ENCODE assay signal across 26 mouse cellular contexts in the genomic region with DNA sequence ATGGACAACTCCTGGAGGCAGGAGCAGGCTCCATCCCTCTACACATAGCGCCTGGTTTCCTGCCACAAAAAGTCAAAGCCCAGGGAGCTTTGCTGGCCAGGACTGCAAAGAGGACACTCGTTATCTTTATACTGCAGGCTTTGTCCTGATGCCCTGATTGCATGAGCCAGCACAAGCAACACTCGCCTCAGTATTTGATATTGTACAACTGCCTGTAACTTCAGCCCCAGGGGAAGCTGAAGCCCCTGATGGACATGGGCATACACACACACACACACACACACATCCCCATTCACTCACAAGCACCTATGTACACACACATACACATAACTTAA. TPM values are rescaled to one million over a fixed set of nuclear protein-coding genes. Genes with fewer than 3 reads are reported as not detected.
A peak's percentile ranks its signal among the peaks of the same experiment; 100 is the strongest.
DNase-seq lines count a peak whose midpoint lies in the region; ATAC-seq and TF ChIP-seq lines count a peak whose summit lies in the region.
"Had no signal": no experiment of that assay in that cellular context is flagged by ENCODE, and none has a peak within 500 bp of the region (broad histone marks: within the 10 kb centered on the region; RNA-seq: fewer than 3 reads in every experiment).

No protein-coding gene starts in this region.

- H3K9me3 ChIP-seq in liver, embryonic 14.5 days (ENCODE audit: control insufficient read depth, low read length) = no peaks in the 10 kb centered on the region
- H3K9me3 ChIP-seq in hindbrain, embryonic 11.5 days (ENCODE audit: control insufficient read depth, low read length) = no peaks in the 10 kb centered on the region
- H3K9me3 ChIP-seq: forebrain, embryonic 12.5 days; heart, embryonic 13.5 days; hindbrain, embryonic 13.5 days; kidney, embryonic 15.5 days; limb, embryonic 13.5 days; midbrain, embryonic 10.5 days; neural tube, embryonic 15.5 days; stomach, embryonic 15.5 days had no signal

- H3K36me3 ChIP-seq in liver, embryonic 14.5 days (replicated peaks; ENCODE audit: control insufficient read depth, insufficient read depth, low read depth) = no peaks in the 10 kb centered on the region
- no peaks in the 10 kb centered on the region for H3K36me3 ChIP-seq in hindbrain, embryonic 11.5 days (ENCODE audit: control insufficient read depth, insufficient read depth, low read length)
- no peaks in the 10 kb centered on the region for H3K36me3 ChIP-seq in heart, adult 2 months (ENCODE audit: control insufficient read depth, insufficient read depth, low read length)
- H3K36me3 ChIP-seq: forebrain, embryonic 12.5 days; heart, embryonic 13.5 days; hindbrain, embryonic 13.5 days; kidney, embryonic 15.5 days; limb, embryonic 13.5 days; midbrain, embryonic 10.5 days; neural tube, embryonic 15.5 days; stomach, embryonic 15.5 days had no signal

- no peaks in the 10 kb centered on the region for H3K27me3 ChIP-seq in liver, embryonic 14.5 days (ENCODE audit: control insufficient read depth, insufficient read depth, low read length)
- H3K27me3 ChIP-seq in hindbrain, embryonic 11.5 days (ENCODE audit: control insufficient read depth, insufficient read depth, low read length) = no peaks in the 10 kb centered on the region
- H3K27me3 ChIP-seq in heart, adult 2 months (ENCODE audit: control insufficient read depth, insufficient read depth, low read length) = no peaks in the 10 kb centered on the region
- H3K27me3 ChIP-seq: forebrain, embryonic 12.5 days; heart, embryonic 13.5 days; hindbrain, embryonic 13.5 days; kidney, embryonic 15.5 days; limb, embryonic 13.5 days; neural tube, embryonic 15.5 days; stomach, embryonic 15.5 days had no signal

- peak; percentile 33 for DNase-seq in MN1 (ENCODE audit: low spot score)
- peak; percentile 44 to 46 (median 46) for DNase-seq in liver, embryonic 14.5 days (ENCODE audit: low read depth in 3 of 3, low spot score in 3 of 3)
- DNase-seq in thymus, postnatal 36 days = no peak
- DNase-seq in hindbrain, embryonic 11.5 days (ENCODE audit: low spot score) = no peak
- DNase-seq in heart, adult 2 months = no peak
- DNase-seq: adrenal gland, adult 2 months; cerebellum, adult 8-10 months; gastrocnemius, postnatal 10 days; heart, adult 18-20 months; heart, postnatal 14 days; kidney, adult 11 months; layer of hippocampus, adult 9-11 months; lung, embryonic 14.5 days; right cerebral cortex, adult 18-20 months; right cerebral cortex, postnatal 4 days; thymus, adult 18-20 months had no signal

- H3K27ac ChIP-seq in liver, embryonic 14.5 days = no peak overlapping the region
- H3K27ac ChIP-seq in hindbrain, embryonic 11.5 days (ENCODE audit: low read depth, low read length) = no peak overlapping the region
- H3K27ac ChIP-seq in heart, adult 2 months = no peak overlapping the region
- H3K27ac ChIP-seq: forebrain, embryonic 12.5 days; heart, embryonic 13.5 days; hindbrain, embryonic 13.5 days; kidney, embryonic 15.5 days; limb, embryonic 13.5 days; midbrain, embryonic 10.5 days; neural tube, embryonic 15.5 days; stomach, embryonic 15.5 days had no signal

- H3K4me3 ChIP-seq in liver, embryonic 14.5 days (ENCODE audit: insufficient read depth in 1 of 2, low read depth in 2 of 2, low read length in 2 of 2) = no peak overlapping the region
- H3K4me3 ChIP-seq in hindbrain, embryonic 11.5 days (ENCODE audit: low read depth, low read length) = no peak overlapping the region
- H3K4me3 ChIP-seq in heart, adult 2 months = no peak overlapping the region
- H3K4me3 ChIP-seq: forebrain, embryonic 12.5 days; heart, embryonic 13.5 days; hindbrain, embryonic 13.5 days; kidney, embryonic 15.5 days; limb, embryonic 13.5 days; midbrain, embryonic 10.5 days; neural tube, embryonic 15.5 days; stomach, embryonic 15.5 days had no signal

- intact Hi-C loops in heart, adult 2 months (cut with DNase I) = no loop called here

- TF ChIP-seq POLR2A in heart, adult 2 months (IDR thresholded peaks at IDR 0.05; ENCODE audit: insufficient read depth, low read depth, low read length) = no peak

- TF ChIP-seq CTCF in liver, embryonic 14.5 days (IDR thresholded peaks at IDR 0.05; ENCODE audit: low read depth) = no peak
- no peak for TF ChIP-seq CTCF in heart, adult 2 months (IDR thresholded peaks at IDR 0.05)

- H3K9ac ChIP-seq in liver, embryonic 14.5 days (replicated peaks) = no peak overlapping the region
- no peak overlapping the region for H3K9ac ChIP-seq in hindbrain, embryonic 11.5 days (ENCODE audit: low read depth, low read length)
- no peak overlapping the region for H3K9ac ChIP-seq in heart, adult 2 months (ENCODE audit: low read depth, low read length)
- H3K9ac ChIP-seq: forebrain, embryonic 12.5 days; heart, embryonic 13.5 days; hindbrain, embryonic 13.5 days; kidney, embryonic 15.5 days; limb, embryonic 13.5 days; lung, embryonic 14.5 days; neural tube, embryonic 15.5 days; stomach, embryonic 15.5 days had no signal

- H3K79me2 ChIP-seq in heart, adult 2 months (replicated peaks; ENCODE audit: control insufficient read depth, insufficient read depth, low read length) = no peaks in the 10 kb centered on the region

- ATAC-seq in erythroid progenitor cell, adult 5-6 weeks (replicated peaks; ENCODE audit: low FRiP score, poor library complexity, severe bottlenecking) = 0 out of 2 replicates have a peak, but pooled peaks have one; percentile 50
- peak; percentile 73; the same call in 1 of the 2 replicates for ATAC-seq in liver, embryonic 14.5 days (ENCODE audit: insufficient read depth)
- ATAC-seq in megakaryocyte progenitor cell, adult 5-6 weeks (replicated peaks; ENCODE audit: poor library complexity) = peak; percentile 90
- no peak for ATAC-seq in hindbrain, embryonic 11.5 days (ENCODE audit: low FRiP score)

- H3K4me1 ChIP-seq in liver, embryonic 14.5 days (replicated peaks; ENCODE audit: control insufficient read depth in 2 of 2, insufficient read depth in 2 of 2, low read length in 1 of 2) = peaks cover 8 to 15% of the 10 kb centered on the region in 2 experiments
- H3K4me1 ChIP-seq in hindbrain, embryonic 11.5 days (replicated peaks; ENCODE audit: control insufficient read depth, insufficient read depth, low read length) = no peaks in the 10 kb centered on the region
- H3K4me1 ChIP-seq in heart, adult 2 months (ENCODE audit: control insufficient read depth, insufficient read depth, low read length) = no peaks in the 10 kb centered on the region
- H3K4me1 ChIP-seq: forebrain, embryonic 12.5 days; hindbrain, embryonic 13.5 days; kidney, embryonic 15.5 days; limb, embryonic 13.5 days; midbrain, embryonic 10.5 days; neural tube, embryonic 15.5 days; stomach, embryonic 15.5 days had no signal

- H3K4me2 ChIP-seq in liver, embryonic 14.5 days (ENCODE audit: low read depth) = no peak overlapping the region
- H3K4me2 ChIP-seq in hindbrain, embryonic 11.5 days (replicated peaks; ENCODE audit: low read depth, low read length) = no peak overlapping the region
- H3K4me2 ChIP-seq: forebrain, embryonic 12.5 days; heart, embryonic 13.5 days; hindbrain, embryonic 13.5 days; kidney, embryonic 15.5 days; limb, embryonic 13.5 days; lung, embryonic 14.5 days; neural tube, embryonic 15.5 days; stomach, embryonic 15.5 days had no signal

- peak; percentile 64 for TF ChIP-seq EP300 in liver, embryonic 14.5 days (IDR thresholded peaks at IDR 0.05; ENCODE audit: low read depth)
- no peak for TF ChIP-seq EP300 in heart, adult 2 months (IDR thresholded peaks at IDR 0.05; ENCODE audit: insufficient read depth, low read depth, low read length)

- 17% methylated on average over 3 of the region's 3 CpGs for WGBS in liver, embryonic 14.5 days (ENCODE audit: insufficient replicate concordance)
- WGBS in hindbrain, embryonic 11.5 days = 70% methylated on average over 3 of the region's 3 CpGs
- 30% methylated on average over 3 of the region's 3 CpGs for WGBS in heart, adult 2 months

RNA-seq across cellular contexts. Expression of a gene that starts 16.3 kb away (rescaled TPM):
- total RNA-seq in erythroid progenitor cell, adult 5-6 weeks (2015; ENCODE audit: low replicate concordance) = 145 and 147 TPM in 2 replicates
- 58.4 and 67.4 TPM in 2 replicates for total RNA-seq in erythroid progenitor cell, adult 5-6 weeks (2017; ENCODE audit: low replicate concordance)
- polyA plus RNA-seq in liver, embryonic 14.5 days (2012; rRNA removed) = 124 and 136 TPM in 2 replicates
- 188 and 220 TPM in 2 replicates for polyA plus RNA-seq in liver, embryonic 14.5 days (2014; fragmentation: Nextera tagmentation; extraction: Ambion mirVana)
- total RNA-seq in megakaryocyte progenitor cell, adult 5-6 weeks (2015) = 333 and 352 TPM in 2 replicates
- total RNA-seq in megakaryocyte progenitor cell, adult 5-6 weeks (2017) = 107 and 114 TPM in 2 replicates
- 382 and 432 TPM in 2 replicates for polyA plus RNA-seq in hindbrain, embryonic 11.5 days (2014; fragmentation: Nextera tagmentation; extraction: Ambion mirVana)
- total RNA-seq in heart, adult 2 months (2021) = 100 to 1,000 TPM; 155 to 164 TPM
- 72.9 and 85.8 TPM in 2 replicates for polyA plus RNA-seq in heart, adult 2 months (2012; rRNA removed)

Comparison
In these comparisons a context has a peak if more than half of its experiments do, and no peak if none do; other contexts are left out.
1. DNase-seq: peak in MN1 (single experiment) and liver, embryonic 14.5 days (3 of 3); none in thymus, postnatal 36 days (0 of 2), hindbrain, embryonic 11.5 days (single experiment) and heart, adult 2 months (0 of 2).